Mouse (Mus musculus) adrenal gland, adult (tissue): ENCODE measurements at regions not wholly inside any gene's neighbourhood (a gene's known extent, or its start where the extent isn't known, plus 50 kb on each side); places are given as distances from the start of the nearest gene placed in this dataset.
A peak's percentile ranks its signal among the peaks of the same experiment; 100 is the strongest.

ENCODE experiments used
- DNase-seq, 2 experiments: peaks; one replicate each; pipeline ENCODE4 v3.0.0; 2022 to 2023; ENCODE audit warnings: low spot score in 1 of 2; ENCODE audit not compliant: inconsistent age in 2 of 2

DNA sequence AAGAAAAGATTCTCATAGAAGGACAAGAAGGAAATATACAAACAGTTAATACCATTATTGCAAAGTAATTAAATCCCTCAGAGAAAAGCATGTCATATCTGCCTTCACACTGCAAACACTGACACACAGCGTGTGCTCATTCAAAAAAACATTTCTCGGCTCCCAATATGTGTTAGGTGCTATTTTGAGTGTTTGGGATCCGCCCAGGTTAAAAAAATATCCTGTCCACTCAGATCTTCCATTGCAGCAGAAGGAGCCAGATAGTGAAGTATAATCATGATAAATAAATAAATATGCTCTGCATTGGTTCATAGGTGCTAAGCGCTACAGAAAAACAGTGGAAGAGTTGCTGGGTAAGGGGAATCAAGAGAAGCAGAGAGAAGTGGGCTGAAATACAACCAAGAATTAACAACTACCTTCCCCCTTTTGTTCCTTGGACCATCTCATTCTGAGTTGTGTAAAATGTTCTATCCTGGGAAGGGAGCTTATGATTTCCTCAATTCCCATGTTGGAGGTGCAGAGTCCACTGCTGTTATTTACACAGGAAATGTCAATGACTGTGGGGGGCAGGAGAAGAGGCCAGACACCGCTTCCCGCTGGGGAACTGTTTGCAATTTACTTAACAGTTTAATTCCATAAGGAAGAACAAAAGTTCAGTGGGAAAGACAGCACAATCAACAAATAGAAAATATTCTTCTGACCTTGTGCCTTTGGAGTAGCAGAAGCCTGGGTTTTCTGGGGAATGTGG lies 139.9 kb downstream of the Tle1 start:
- no peak for DNase-seq

DNA sequence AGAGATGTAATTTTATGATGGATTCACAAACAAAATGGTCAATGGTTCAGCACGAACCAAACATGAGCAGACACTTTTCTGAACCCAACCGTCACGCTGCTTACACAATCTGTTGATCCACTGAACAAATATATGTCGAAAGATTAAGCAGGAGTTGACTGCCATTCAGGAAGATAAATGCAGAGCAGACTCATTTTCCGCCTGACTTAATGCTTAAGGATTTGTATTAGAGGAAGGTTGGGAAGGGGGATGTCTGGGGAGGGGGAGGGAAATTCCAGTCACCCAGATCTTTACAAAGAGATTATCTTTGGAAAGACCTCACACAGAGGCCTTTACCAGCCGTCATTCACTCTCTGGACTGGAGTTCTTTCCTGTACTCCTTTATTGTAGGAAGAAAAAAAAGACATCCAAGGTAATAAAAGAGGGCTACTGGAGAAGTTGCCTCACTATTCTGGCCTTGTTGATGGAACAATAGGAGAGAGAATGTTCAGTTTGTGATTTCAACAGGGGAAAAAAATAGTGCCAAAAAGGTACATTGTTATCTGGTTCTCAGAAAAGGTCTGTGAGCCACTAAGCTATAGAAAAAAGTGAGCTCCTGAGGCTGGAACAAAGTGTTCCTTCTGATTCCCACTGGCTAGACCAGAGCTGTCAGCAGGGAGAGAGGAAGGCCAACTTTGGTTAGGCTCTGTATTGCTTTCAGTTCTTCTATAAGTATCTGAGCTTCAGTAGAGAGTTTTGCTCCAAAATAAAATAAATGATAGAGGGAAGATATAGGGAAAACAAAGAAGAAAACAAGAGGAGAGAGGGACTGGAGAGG lies 150.9 kb downstream of the Tle1 start:
- no peak for DNase-seq

DNA sequence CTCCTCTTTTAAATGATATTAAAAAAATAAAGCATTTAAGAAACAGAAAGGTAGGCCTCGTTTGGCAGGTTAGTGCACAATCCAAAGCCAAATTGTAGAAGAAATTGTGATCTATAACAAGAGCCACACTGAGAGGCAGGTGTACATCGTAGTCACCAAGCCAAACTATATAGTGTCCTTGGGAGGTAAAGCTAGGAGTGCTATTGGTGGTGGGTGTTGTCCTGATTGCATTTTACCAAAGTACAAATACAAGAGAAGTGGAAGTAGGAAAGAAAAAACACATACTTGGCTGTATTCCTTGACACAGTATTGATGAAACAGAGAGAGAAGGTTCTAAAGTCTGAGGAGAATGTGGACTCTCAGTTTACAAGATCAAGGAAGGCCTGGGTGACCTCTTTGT lies 178.6 kb downstream of the Tle1 start:
- no peak for DNase-seq

DNA sequence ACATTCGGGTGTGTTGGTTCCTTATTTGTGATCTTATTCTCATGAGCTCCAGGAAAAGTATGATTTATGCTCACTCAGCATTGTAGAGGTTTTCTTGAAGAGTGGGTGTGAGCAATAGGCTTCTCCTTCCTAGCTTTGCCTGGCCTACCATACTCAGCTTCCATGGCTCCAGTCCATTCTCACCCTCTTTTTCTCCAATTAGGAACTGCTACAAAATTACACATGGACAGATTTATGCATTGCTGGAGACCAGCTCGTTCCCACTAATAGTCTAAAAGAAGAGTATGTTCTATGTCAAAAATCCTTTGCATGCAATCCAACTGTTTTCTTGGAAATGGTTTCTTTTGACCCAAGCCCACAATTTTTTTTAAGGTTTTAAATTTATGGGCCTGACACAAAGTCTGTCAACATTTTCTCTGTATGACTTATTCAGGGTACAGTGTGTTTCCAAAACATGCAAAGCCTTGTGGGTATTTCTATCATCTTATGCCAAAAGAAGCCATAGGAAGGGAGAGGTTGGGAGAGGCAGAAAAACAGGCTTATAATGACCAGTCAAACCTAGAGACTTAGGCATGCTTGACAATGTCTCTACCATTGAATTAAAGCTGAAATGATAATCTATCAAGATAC lies 186.4 kb downstream of the Tle1 start:
- DNase-seq: no peak

DNA sequence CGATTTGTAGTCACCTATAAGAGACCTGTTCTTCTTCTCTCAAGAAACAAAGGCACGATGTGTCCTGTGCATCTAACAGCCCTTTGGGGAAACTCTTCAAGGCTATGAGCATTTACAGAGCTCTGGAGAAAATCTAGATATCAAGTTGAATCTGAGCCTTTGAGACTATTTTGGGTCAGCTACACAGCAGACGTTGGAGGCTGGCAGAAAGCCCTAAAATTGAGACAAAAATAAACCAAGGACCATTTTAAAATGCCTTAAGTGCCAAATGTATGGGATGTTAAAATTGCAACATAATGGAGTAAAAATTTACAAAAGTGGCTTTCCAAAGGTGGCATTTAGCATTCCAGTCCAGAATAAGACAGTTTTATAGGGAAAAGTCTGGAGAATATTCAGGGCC lies 187.1 kb downstream of the Tle1 start:
- DNase-seq: peak in 1 of 2 experiments; percentile 34

DNA sequence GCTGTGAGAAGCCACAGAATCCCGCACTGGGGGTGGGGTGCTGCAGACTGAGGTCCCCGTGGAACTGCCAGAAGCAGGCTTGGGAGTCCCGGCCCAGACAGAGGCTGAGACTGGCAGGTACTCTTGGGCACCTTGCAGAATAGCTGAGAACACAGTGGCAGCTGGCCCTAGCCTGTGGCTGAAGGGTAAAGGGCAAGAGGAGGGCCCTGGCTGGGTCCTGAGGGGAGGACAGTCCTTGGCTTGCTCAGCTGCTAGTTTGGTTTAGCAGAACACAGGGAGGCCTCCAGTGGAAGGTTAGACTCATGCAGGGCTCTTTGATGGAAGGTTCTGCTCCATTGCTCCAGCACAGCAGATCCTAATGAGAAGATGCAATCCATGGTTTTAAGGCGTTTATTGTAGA lies 190.4 kb downstream of the Tle1 start:
- DNase-seq: peak in 1 of 2 experiments; percentile 26

DNA sequence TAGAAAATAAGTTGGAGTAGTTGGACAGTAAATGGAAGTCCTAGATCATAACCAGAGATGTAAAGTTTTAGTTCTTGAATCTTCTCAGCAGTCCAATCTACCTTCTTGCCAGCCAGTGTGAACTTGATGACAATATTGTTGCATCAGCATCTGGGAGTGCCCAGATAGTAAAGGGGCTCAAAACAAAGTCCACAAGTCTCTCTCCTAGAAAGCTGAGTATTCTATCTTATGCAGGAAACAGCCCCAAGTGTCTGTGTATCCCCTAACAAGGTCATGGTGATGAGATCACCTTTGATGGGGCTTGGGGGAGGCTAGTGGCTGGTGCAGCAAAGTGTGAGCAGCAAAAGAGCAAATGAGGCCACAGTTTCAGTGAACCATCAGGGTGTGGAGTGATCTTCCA lies 194.8 kb downstream of the Tle1 start:
- no peak for DNase-seq

DNA sequence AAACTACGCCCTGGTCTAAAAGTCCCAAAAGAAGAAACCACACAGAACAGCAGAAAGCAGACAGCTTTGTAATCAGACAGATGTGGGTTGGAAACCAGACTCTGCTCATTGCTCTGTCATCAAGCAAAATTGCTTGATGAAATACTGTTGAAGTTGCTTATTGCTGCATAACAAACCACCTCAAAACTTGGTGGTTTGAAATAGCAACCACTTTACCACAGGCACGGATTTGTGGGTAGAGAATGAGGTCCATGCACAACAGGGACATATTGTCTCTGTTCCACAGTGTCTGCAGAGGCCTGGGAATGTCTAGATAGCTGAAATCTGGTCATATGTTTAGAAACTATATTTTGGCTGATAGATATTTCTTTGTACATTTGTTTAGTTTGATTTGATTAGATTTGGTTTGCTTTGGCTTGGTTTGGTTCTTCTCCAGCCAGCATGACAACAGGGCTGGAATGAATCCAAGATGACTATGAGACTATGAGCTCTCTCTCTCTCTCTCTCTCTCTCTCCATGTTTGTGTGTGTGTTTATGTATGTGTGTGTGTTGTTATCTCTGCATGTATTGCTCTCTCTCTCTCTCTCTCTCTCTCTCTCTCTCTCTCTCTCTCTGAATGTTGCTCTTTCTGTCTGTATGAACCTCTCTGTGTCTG lies 199.4 kb downstream of the Tle1 start:
- DNase-seq: no peak

DNA sequence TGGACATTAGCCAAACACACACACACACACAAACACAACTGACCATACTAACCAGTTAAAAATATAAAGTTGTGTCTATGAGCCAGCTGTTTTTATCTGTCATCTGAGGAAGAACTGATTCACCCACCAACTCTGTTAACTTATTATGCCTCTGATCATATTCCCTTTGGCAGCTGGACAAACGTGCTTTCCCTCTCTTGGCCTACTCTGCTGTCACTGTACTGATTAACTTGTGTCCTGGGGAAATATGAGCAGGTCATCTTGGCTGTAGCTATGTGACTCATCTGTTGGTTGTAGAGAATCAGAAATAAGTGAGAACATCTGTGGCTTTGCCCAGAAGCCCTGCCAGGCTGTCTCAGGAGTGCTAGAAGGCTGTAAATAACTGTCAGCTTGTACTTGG lies 210.9 kb upstream of the Gm11232 start:
- peak; percentile 41 to 76 for DNase-seq

DNA sequence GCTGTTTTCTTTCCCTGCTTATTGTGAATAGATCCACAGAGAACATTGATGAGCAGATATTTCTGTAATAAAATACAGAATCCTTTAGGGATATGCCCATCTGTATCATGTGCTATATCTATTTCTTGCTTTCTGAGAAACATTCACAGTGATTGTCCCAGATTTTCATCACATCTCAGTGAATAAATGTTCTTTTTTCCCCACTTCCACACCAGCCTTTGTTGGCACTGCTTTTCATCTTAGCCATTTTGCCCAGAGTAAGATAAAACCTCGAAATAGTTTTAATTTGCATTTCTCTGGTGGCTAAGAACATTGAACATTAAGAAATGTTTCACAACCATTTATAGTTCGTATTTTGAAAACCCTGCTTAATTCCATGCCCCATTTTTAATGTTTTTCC lies 195.7 kb upstream of the Gm11232 start:
- DNase-seq: no peak

DNA sequence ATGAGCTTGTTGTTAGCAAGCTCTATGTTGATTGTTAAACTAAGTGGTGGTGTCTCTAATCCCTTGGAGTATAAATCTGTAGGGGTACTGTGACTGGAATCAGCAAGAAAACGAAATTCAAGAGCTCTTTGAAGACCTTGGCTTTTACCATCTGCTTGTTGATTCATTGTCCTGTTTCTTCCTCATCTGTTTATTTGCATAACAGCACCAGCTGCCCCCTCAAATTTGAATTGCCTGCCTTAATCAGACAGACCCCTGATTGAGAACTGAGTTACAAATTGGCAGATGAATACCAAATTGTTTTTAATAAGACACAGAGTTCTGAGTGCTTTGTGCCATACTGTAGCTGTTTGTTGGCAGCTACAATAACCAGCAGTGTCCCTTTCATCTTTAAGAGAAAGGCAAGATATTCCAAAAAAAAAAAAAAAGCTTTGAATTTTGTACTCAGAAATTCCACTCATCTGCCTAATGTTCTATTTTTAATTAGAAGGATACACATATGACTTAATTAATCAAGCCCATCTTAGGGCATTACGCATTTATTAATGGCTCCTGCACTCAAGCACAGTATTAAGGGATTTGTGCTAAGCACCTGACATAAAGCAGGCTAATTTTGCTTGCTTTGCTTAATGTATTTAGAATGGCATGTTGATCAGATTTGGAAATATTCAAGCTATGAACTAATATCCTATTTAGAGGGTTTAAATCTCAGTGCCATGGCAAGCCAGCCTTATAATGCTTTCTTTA lies 175.6 kb upstream of the Gm11232 start:
- no peak for DNase-seq

DNA sequence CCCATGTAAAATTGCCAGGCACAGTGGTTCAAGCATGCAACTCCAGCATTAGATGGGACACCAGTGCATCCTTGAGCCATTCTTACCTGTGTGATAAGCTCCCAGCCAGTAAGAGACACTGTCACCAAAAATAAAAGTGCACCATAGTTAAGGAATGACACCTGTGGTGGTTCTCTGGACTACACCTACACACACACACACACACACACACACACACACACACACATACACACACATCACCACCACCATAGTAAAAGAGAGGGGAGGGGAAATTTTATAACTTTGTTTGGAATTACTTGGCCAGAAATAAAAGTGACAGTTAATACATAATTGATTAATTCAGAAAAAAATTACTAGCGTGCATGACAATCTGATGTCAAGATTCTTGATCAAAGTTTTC lies 175.1 kb upstream of the Gm11232 start:
- no peak for DNase-seq

DNA sequence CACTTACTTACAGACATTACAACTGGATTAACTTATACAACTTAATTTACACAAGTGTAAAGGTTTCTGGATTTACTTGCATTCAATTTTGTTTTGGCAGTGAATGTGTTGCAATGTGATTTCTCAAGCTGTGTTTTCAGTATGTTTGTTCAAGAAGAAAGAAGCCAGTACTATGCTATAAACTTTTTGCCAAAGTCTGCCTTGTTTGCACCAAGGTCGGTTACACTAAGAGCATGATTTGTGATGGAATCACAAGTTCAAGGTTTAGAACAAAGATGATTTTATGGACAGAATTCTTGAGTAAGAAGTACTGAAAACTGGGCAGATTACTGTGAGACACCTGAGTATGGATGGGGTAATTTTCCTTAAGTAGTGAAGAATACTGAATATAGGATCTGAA lies 153.8 kb upstream of the Gm11232 start:
- DNase-seq: peak in 1 of 2 experiments; percentile 52

DNA sequence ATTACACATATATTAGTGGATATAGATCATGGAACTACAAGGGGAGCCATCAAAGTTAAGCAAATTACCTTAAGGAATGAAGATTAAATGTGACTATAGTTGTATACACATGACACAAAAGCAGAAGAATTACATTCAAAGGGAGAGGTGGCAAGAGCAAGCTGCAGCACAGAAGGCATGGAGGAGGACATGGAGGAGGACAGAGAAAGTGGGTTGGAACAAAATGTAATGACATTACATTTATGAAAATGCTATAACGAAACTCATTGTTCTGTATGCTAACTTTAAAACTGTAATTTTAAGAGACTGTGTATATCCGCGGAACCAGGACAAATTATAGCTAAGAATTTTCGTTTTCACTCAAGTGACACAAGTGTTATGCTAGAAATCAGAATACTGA lies 117.9 kb upstream of the Gm11232 start:
- no peak for DNase-seq

DNA sequence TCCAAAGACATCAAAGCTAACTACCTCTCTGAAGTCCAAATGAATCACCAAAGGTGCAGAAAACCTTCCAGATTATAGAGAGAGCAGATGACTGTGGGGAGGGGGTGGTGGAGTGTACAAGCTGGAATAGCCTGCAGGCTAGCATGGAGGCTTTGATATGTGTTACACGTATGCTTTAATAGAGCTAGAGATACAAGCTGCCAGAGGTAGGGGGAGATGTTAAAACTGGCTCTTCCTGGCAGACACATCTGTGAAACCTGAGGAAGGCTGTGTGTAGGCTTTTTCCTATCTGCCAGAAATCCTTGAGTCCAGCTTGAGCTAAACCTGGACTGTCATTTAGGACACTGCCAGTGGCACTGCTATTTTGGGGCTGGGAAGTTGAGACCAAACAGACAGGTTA lies 109.2 kb upstream of the Gm11232 start:
- DNase-seq: no peak

DNA sequence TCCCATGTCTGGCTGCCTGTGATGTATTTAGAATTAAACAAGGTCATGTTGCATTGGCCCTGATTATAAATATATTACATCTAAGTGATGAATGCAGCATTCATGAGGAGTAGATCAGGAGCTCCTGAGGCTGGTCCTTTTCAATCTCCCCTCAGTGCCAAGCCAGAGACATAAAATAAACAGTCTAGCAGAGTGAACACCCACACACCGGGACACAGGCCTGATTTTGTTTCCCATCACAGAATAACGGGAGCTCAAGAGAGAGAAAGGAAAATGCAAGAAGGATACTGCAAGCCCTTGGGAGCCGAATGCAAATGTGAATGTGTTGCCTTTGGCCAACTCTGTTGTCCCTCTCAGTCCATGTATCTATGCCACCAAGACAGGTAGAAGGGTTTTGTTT lies 84.1 kb upstream of the Gm11232 start:
- no peak for DNase-seq

DNA sequence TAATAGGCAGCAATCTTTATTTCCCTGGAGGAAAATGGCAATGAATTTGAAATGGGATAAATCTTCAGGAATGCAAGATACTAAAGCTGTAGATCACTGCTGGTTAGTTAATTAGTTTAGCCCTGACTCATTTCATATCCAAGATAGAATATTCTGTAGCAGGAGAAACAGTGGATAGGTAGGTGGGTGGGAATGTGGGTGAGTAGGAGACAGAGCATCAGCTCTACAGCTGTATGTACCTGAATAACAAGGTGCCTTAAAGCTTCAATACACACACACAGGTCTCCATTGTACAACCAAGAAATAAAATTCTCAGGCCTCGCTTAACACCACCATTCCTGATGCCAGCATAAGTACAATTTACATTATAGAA lies 83.0 kb upstream of the Gm11232 start:
- DNase-seq: no peak

DNA sequence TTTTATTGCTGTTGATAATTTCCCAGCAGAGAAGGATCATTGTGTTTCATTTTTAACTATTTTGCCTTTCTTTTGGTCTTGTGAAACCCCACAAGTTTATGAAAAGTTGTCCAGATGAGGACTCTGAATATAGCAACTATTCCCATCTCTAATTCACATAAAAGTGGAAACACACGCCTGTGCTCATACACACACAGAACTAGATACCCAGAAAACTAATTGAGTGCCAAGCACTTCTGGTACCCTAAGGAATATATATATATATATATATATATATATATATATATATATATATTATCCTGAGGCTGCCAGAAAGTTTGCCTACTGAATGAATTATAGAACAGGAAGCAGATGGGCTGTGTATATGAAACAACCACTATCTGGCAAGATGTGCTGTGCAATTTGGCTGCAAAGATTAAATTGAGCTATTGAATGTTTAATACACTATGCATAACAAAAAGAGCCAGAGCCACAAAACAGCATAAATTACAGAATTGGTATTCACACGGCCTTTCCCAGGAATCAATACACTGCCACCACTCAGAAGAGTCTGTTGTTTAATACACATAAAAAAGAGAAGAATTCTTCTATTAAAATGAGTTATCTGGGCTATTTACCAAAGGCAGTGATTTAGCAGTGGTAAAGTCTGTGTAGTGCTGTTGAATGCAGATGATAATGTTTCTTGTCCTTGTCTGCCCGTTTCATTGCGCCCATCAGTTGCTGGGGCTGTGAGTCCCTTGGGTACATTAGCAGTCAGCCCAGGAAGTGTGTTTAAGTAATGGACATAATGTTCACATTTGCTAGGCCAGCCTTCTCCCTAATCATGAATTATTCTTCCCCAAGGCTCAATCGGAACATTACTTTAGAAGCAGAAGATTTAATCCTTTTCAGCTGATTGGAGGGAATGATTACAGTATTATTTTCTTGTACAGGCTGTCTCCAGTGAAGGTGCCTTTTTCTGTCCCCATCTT lies 82.3 kb upstream of the Gm11232 start:
- DNase-seq: no peak

DNA sequence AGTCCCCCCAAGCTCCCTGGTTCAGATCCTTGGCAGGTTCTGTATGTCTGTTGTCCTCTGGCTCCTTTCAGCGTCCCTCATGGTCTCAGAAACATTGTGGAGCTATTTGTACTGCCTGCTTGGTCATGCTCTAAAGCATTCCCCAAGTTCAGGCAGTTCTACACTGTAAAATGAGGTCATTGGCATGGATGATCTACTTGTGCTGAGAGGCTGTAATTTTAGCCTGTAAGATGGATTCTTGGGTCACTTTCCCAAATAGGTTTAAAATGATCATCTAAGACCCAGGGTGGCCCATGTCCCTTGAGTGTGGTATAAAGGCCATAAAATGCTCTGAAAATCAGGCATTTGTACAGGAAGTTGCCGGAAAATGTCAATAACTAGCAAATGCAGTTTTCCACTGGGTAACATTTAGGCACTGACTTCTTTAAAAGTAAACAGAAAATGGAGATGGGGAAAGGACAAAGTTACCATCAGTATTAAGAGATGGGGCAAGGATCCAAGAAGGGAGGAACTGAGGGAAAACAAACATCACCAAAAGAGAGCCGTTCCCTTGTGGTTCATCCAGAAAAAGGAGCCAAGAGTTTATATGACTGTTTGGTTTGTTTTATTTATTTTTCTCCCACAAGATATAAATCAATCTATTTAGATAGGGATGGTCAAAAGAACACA lies 81.5 kb upstream of the Gm11232 start:
- DNase-seq: peak in 1 of 2 experiments; percentile 5
